Mouse (Mus musculus) megakaryocyte progenitor cell, adult 5-6 weeks (primary cell): ENCODE results near the gene Dnaaf1. TPM values are rescaled to one million over a fixed set of nuclear protein-coding genes. Genes with fewer than 3 reads are reported as not detected.

Experiments
- ATAC-seq: replicated peaks from 2 replicates; pipeline ENCODE4 v1.8.0; 2016; ENCODE audit warnings: mild to moderate bottlenecking, moderate TSS enrichment, inconsistent platforms; ENCODE audit not compliant: poor library complexity
- total RNA-seq, 2 experiments: library from RNA; stranded (forward) in 1 of 2; stranded (reverse) in 1 of 2; fragments of 157-497, 149-512 nt in 1 of 2; fragments of 200-1000 nt in 1 of 2; gene quantifications; 2 replicates each; pipeline versions ENCODE4 v1.2.3 to v1.2.4; 2015 to 2017

The Dnaaf1 gene
- total RNA-seq, 2 experiments from 2014 or later: 0.07 to 0.25 TPM

- ATAC-seq: no peak
Measured at GRCm38 (mm10) chr8:119569881-119570280, 5.2 kb upstream of the Dnaaf1 start.

GRCm38 (mm10) chr8:119571135-119571534 is 3.9 kb upstream of the Dnaaf1 start:
- peak; percentile 51 for ATAC-seq

GRCm38 (mm10) chr8:119572411-119572810 is 2.6 kb upstream of the Dnaaf1 start:
- ATAC-seq: 0 out of 2 replicates have a peak, but pooled peaks have one; percentile 2

GRCm38 (mm10) chr8:119575366-119575726 is 311 bp downstream of the Dnaaf1 start:
- ATAC-seq: no peak

GRCm38 (mm10) chr8:119579096-119579495 is 4.1 kb downstream of the Dnaaf1 start:
- no peak for ATAC-seq

GRCm38 (mm10) chr8:119580441-119581161 is 5.6 kb downstream of the Dnaaf1 start:
- ATAC-seq: peak; percentile 32; the same call in 1 of the 2 replicates

GRCm38 (mm10) chr8:119585901-119586300 is 10.9 kb downstream of the Dnaaf1 start:
- ATAC-seq: peak; percentile 76

- ATAC-seq: no peak
Measured at GRCm38 (mm10) chr8:119588321-119588720, 13.3 kb downstream of the Dnaaf1 start.

GRCm38 (mm10) chr8:119588844-119589243 is 13.8 kb downstream of the Dnaaf1 start:
- no peak for ATAC-seq

- no peak for ATAC-seq
Measured at GRCm38 (mm10) chr8:119590348-119590747, 15.3 kb downstream of the Dnaaf1 start.

GRCm38 (mm10) chr8:119591456-119591855 is 16.4 kb downstream of the Dnaaf1 start:
- ATAC-seq: no peak

- no peak for ATAC-seq
Measured at GRCm38 (mm10) chr8:119603771-119604170, 28.7 kb downstream of the Dnaaf1 start.

- ATAC-seq: peak; percentile 63
Measured at GRCm38 (mm10) chr8:119604398-119604803, 29.4 kb downstream of the Dnaaf1 start.

- peak; percentile 95 for ATAC-seq
Measured at GRCm38 (mm10) chr8:119604996-119605395, 30.0 kb downstream of the Dnaaf1 start, which contains the start of gene Taf1c. TSS of gene Taf1c (minus strand) at chr8:119605222.

GRCm38 (mm10) chr8:119606224-119606623 is 31.2 kb downstream of the Dnaaf1 start:
- ATAC-seq: no peak

- 0 out of 2 replicates have a peak, but pooled peaks have one; percentile 34 for ATAC-seq
Measured at GRCm38 (mm10) chr8:119612471-119612870, 37.4 kb downstream of the Dnaaf1 start, which contains the start of gene Adad2. TSS of gene Adad2 (plus strand) at chr8:119612747.

- ATAC-seq: no peak
Measured at GRCm38 (mm10) chr8:119615096-119615495, 40.1 kb downstream of the Dnaaf1 start.

GRCm38 (mm10) chr8:119616358-119616757 is 41.3 kb downstream of the Dnaaf1 start:
- ATAC-seq: no peak

- ATAC-seq: no peak
Measured at GRCm38 (mm10) chr8:119616811-119617210, 41.8 kb downstream of the Dnaaf1 start.

GRCm38 (mm10) chr8:119617586-119617985 is 42.6 kb downstream of the Dnaaf1 start:
- no peak for ATAC-seq

GRCm38 (mm10) chr8:119618887-119619286 is 43.9 kb downstream of the Dnaaf1 start:
- ATAC-seq: no peak

- ATAC-seq: no peak
Measured at GRCm38 (mm10) chr8:119620116-119620840, 45.2 kb downstream of the Dnaaf1 start.
